Mouse (Mus musculus) layer of hippocampus, adult 8-10 months (tissue): ENCODE measurements around the gene Fgf11. TPM values are rescaled to one million over a fixed set of nuclear protein-coding genes. Genes with fewer than 3 reads are reported as not detected.

Source experiments
- DNase-seq, 2 experiments: peaks; one replicate each; pipeline ENCODE4 v3.0.0; 2022; ENCODE audit warnings: low spot score in 2 of 2
- total RNA-seq, 4 experiments: library from RNA; stranded (reverse); gene quantifications; 2 replicates each; pipeline ENCODE4 v1.2.4; 2022

The Fgf11 gene
- total RNA-seq: 10 to 100 TPM; 26.1 to 36.5 (median 30.6) TPM

GRCm38 (mm10) chr11:69801379-69801977 lies at the start of gene Fgf11:
Gene Fgf11 (minus strand): TSS chr11:69801857.
- no peak for DNase-seq

GRCm38 (mm10) chr11:69850754-69851153 lies 49.1 kb upstream of the Fgf11 start:
- DNase-seq: no peak

GRCm38 (mm10) chr11:69849884-69850283 lies 48.2 kb upstream of the Fgf11 start:
- no peak for DNase-seq

GRCm38 (mm10) chr11:69849128-69849527 lies 47.5 kb upstream of the Fgf11 start:
- DNase-seq: no peak

- no peak for DNase-seq
Observed at GRCm38 (mm10) chr11:69848021-69848420, 46.4 kb upstream of the Fgf11 start.

- no peak for DNase-seq
Observed at GRCm38 (mm10) chr11:69846738-69847688, 45.4 kb upstream of the Fgf11 start.

GRCm38 (mm10) chr11:69846198-69846680 lies 44.6 kb upstream of the Fgf11 start, which contains the start of gene Plscr3:
Gene Plscr3 (plus strand): TSS chr11:69846376.
- DNase-seq: peak; percentile 71 to 83

GRCm38 (mm10) chr11:69838714-69839104 lies 37.1 kb upstream of the Fgf11 start:
- DNase-seq: no peak

GRCm38 (mm10) chr11:69837952-69838713 lies 36.5 kb upstream of the Fgf11 start, which contains the start of gene Tmem256:
Gene Tmem256 (plus strand): TSS chr11:69838514.
- DNase-seq: peak; percentile 97 to 99

- DNase-seq: no peak
Observed at GRCm38 (mm10) chr11:69837604-69837951, 35.9 kb upstream of the Fgf11 start, which contains the start of gene Nlgn2. Gene Nlgn2 (minus strand): TSS chr11:69837784.

- DNase-seq: peak; percentile 31 to 37
Observed at GRCm38 (mm10) chr11:69836703-69837576, 35.3 kb upstream of the Fgf11 start.

GRCm38 (mm10) chr11:69835966-69836335 lies 34.3 kb upstream of the Fgf11 start:
- DNase-seq: no peak

GRCm38 (mm10) chr11:69835326-69835965 lies 33.8 kb upstream of the Fgf11 start:
- DNase-seq: no peak

GRCm38 (mm10) chr11:69834001-69834549 lies 32.4 kb upstream of the Fgf11 start:
- no peak for DNase-seq

GRCm38 (mm10) chr11:69833554-69833953 lies 31.9 kb upstream of the Fgf11 start:
- DNase-seq: no peak

GRCm38 (mm10) chr11:69828832-69829231 lies 27.2 kb upstream of the Fgf11 start:
- no peak for DNase-seq

- no peak for DNase-seq
Observed at GRCm38 (mm10) chr11:69823456-69823855, 21.8 kb upstream of the Fgf11 start.

GRCm38 (mm10) chr11:69822080-69822479 lies 20.4 kb upstream of the Fgf11 start, which contains the start of gene Spem1:
Gene Spem1 (minus strand): TSS chr11:69822180.
- DNase-seq: no peak

- no peak for DNase-seq
Observed at GRCm38 (mm10) chr11:69818871-69819270, 17.2 kb upstream of the Fgf11 start.

GRCm38 (mm10) chr11:69818365-69818764 lies 16.7 kb upstream of the Fgf11 start, which contains the start of gene Spem2:
Gene Spem2 (minus strand): TSS chr11:69818465.
- no peak for DNase-seq
